Mouse (Mus musculus): Measurements from ENCODE around the gene R3hdm1. TPM values are rescaled to one million over a fixed set of nuclear protein-coding genes. Genes with fewer than 3 reads are reported as not detected.
A peak's percentile ranks its signal among the peaks of the same experiment; 100 is the strongest.

Gene R3hdm1
- 43.1 and 45.4 TPM in 2 replicates for polyA plus RNA-seq (2012; rRNA removed)

- Histone ChIP-seq H3K36me3 (ENCODE audit: control insufficient read depth, insufficient read depth, low read length) (no peaks in the 10 kb centered on the region), H3K27ac (ENCODE audit: insufficient read depth, low read length) (peak within 1 kb of the TSS; percentile 87), H3K27me3 (ENCODE audit: control insufficient read depth, insufficient read depth, low read length) (no peaks in the 10 kb centered on the region), H3K4me1 (ENCODE audit: control insufficient read depth, insufficient read depth, insufficient read length) (peaks cover 2% of the 10 kb centered on the region; the same call in 1 of the 2 replicates), H3K4me3 (ENCODE audit: extremely low read depth, insufficient read depth, insufficient read length) (peak within 1 kb of the TSS; percentile 82)
- DNase-seq (ENCODE audit: low read depth in 1 of 2, low spot score in 2 of 2), result peak; percentile 94 to 100
- under 1% methylated on average over 43 of the region's 43 CpGs for WGBS
- no peak for TF ChIP-seq CTCF (IDR thresholded peaks at IDR 0.05; ENCODE audit: extremely low read depth, insufficient read depth, insufficient read length, insufficient replicate concordance)
- 0 out of 2 replicates have a peak, but pooled peaks have one; percentile 15 for TF ChIP-seq POLR2A (IDR thresholded peaks at IDR 0.05; ENCODE audit: low read depth, low read length)
Observed at GRCm38 (mm10) chr1:128102641-128103461, at the start of gene R3hdm1, which contains the start of gene Zranb3. TSS of gene R3hdm1 (plus strand) at chr1:128103301. TSS of gene Zranb3 (minus strand) at chr1:128103047.

GRCm38 (mm10) chr1:128057269-128057668, 45.8 kb upstream of the R3hdm1 start:
- H3K4me1 ChIP-seq (ENCODE audit: control insufficient read depth, insufficient read depth, insufficient read length), result no peaks in the 10 kb centered on the region
- no peak for TF ChIP-seq POLR2A (IDR thresholded peaks at IDR 0.05; ENCODE audit: low read depth, low read length)
- TF ChIP-seq CTCF (IDR thresholded peaks at IDR 0.05; ENCODE audit: extremely low read depth, insufficient read depth, insufficient read length, insufficient replicate concordance), result no peak
- no peak for DNase-seq (ENCODE audit: low read depth in 1 of 2, low spot score in 2 of 2)
- no peaks in the 10 kb centered on the region for H3K27me3 ChIP-seq (ENCODE audit: control insufficient read depth, insufficient read depth, low read length)
- no peak overlapping the region for H3K4me3 ChIP-seq (ENCODE audit: extremely low read depth, insufficient read depth, insufficient read length)
- WGBS, result 70% methylated on average over 4 of the region's 4 CpGs
- H3K36me3 ChIP-seq (ENCODE audit: control insufficient read depth, insufficient read depth, low read length), result no peaks in the 10 kb centered on the region
- no peak overlapping the region; the same call in 1 of the 2 replicates for H3K27ac ChIP-seq (ENCODE audit: insufficient read depth, low read length)

- Histone ChIP-seq H3K27ac (ENCODE audit: insufficient read depth, low read length) (no peak overlapping the region), H3K27me3 (ENCODE audit: control insufficient read depth, insufficient read depth, low read length) (no peaks in the 10 kb centered on the region), H3K4me3 (ENCODE audit: extremely low read depth, insufficient read depth, insufficient read length) (no peak overlapping the region), H3K36me3 (ENCODE audit: control insufficient read depth, insufficient read depth, low read length) (no peaks in the 10 kb centered on the region), H3K4me1 (ENCODE audit: control insufficient read depth, insufficient read depth, insufficient read length) (no peaks in the 10 kb centered on the region)
- no peak for TF ChIP-seq POLR2A (IDR thresholded peaks at IDR 0.05; ENCODE audit: low read depth, low read length)
- TF ChIP-seq CTCF (IDR thresholded peaks at IDR 0.05; ENCODE audit: extremely low read depth, insufficient read depth, insufficient read length, insufficient replicate concordance), result no peak
- WGBS, result 92% methylated on average over 5 of the region's 5 CpGs
- no peak for DNase-seq (ENCODE audit: low read depth in 1 of 2, low spot score in 2 of 2)
Observed at GRCm38 (mm10) chr1:128058625-128059024, 44.5 kb upstream of the R3hdm1 start.

- no peak for DNase-seq (ENCODE audit: low read depth in 1 of 2, low spot score in 2 of 2)
- TF ChIP-seq CTCF (IDR thresholded peaks at IDR 0.05; ENCODE audit: extremely low read depth, insufficient read depth, insufficient read length, insufficient replicate concordance) (no peak), POLR2A (IDR thresholded peaks at IDR 0.05; ENCODE audit: low read depth, low read length) (no peak)
- 81% methylated on average over 8 of the region's 8 CpGs for WGBS
- Histone ChIP-seq H3K4me3 (ENCODE audit: extremely low read depth, insufficient read depth, insufficient read length) (no peak overlapping the region), H3K4me1 (ENCODE audit: control insufficient read depth, insufficient read depth, insufficient read length) (no peaks in the 10 kb centered on the region), H3K36me3 (ENCODE audit: control insufficient read depth, insufficient read depth, low read length) (no peaks in the 10 kb centered on the region), H3K27ac (ENCODE audit: insufficient read depth, low read length) (no peak overlapping the region), H3K27me3 (ENCODE audit: control insufficient read depth, insufficient read depth, low read length) (no peaks in the 10 kb centered on the region)
Observed at GRCm38 (mm10) chr1:128060655-128061344, 42.3 kb upstream of the R3hdm1 start.

GRCm38 (mm10) chr1:128061401-128061800, 41.7 kb upstream of the R3hdm1 start:
- TF ChIP-seq CTCF (IDR thresholded peaks at IDR 0.05; ENCODE audit: extremely low read depth, insufficient read depth, insufficient read length, insufficient replicate concordance), result no peak
- TF ChIP-seq POLR2A (IDR thresholded peaks at IDR 0.05; ENCODE audit: low read depth, low read length), result no peak
- no peak overlapping the region for H3K4me3 ChIP-seq (ENCODE audit: extremely low read depth, insufficient read depth, insufficient read length)
- no peak for DNase-seq (ENCODE audit: low read depth in 1 of 2, low spot score in 2 of 2)
- 91% methylated on average over 1 of the region's 1 CpGs for WGBS
- no peaks in the 10 kb centered on the region for H3K27me3 ChIP-seq (ENCODE audit: control insufficient read depth, insufficient read depth, low read length)
- H3K36me3 ChIP-seq (ENCODE audit: control insufficient read depth, insufficient read depth, low read length), result no peaks in the 10 kb centered on the region
- H3K4me1 ChIP-seq (ENCODE audit: control insufficient read depth, insufficient read depth, insufficient read length), result no peaks in the 10 kb centered on the region
- no peak overlapping the region for H3K27ac ChIP-seq (ENCODE audit: insufficient read depth, low read length)

GRCm38 (mm10) chr1:128062167-128062566, 40.9 kb upstream of the R3hdm1 start:
- no peak for DNase-seq (ENCODE audit: low read depth in 1 of 2, low spot score in 2 of 2)
- no peak overlapping the region for H3K4me3 ChIP-seq (ENCODE audit: extremely low read depth, insufficient read depth, insufficient read length)
- H3K4me1 ChIP-seq (ENCODE audit: control insufficient read depth, insufficient read depth, insufficient read length), result no peaks in the 10 kb centered on the region
- 93% methylated on average over 1 of the region's 1 CpGs for WGBS
- no peaks in the 10 kb centered on the region for H3K36me3 ChIP-seq (ENCODE audit: control insufficient read depth, insufficient read depth, low read length)
- no peaks in the 10 kb centered on the region for H3K27me3 ChIP-seq (ENCODE audit: control insufficient read depth, insufficient read depth, low read length)
- TF ChIP-seq POLR2A (IDR thresholded peaks at IDR 0.05; ENCODE audit: low read depth, low read length) (no peak), CTCF (IDR thresholded peaks at IDR 0.05; ENCODE audit: extremely low read depth, insufficient read depth, insufficient read length, insufficient replicate concordance) (no peak)
- H3K27ac ChIP-seq (ENCODE audit: insufficient read depth, low read length), result no peak overlapping the region
